Comparison of ENCODE assay signal across 9 mouse cellular contexts in the genomic region with DNA sequence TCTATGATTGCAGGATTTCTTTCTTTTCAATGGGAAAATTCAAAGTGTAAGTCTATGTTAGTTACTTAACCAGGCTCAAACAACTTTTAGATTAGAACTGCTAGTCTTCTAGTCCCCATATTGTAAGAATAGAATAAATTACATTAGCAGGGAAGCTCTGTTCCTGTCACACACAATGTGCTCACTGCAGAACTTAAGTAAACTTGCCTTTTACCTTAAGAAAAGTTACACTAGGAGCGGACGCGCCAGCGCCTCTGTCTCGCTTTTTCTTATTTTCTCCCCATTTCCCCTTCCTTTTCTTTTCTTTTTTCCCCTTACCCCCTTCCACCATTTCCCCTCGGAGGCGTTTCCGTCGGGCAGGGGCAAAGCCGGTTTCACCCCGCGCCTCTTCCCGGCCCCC. TPM values are rescaled to one million over a fixed set of nuclear protein-coding genes. Genes with fewer than 3 reads are reported as not detected.
A peak's percentile ranks its signal among the peaks of the same experiment; 100 is the strongest.
DNase-seq lines count a peak whose midpoint lies in the region; ATAC-seq and TF ChIP-seq lines count a peak whose summit lies in the region.
"Had no signal": no experiment of that assay in that cellular context is flagged by ENCODE, and none has a peak within 500 bp of the region (broad histone marks: within the 10 kb centered on the region; RNA-seq: fewer than 3 reads in every experiment).

No protein-coding gene starts in this region.

- peak overlapping the region; percentile 55 for H3K4me3 ChIP-seq in gastrocnemius, adult 2 months
- peak overlapping the region; percentile 33 for H3K4me3 ChIP-seq in hindbrain, embryonic 13.5 days
- peak overlapping the region; percentile 57 for H3K4me3 ChIP-seq in midbrain, embryonic 10.5 days
- H3K4me3 ChIP-seq in left cerebral cortex, adult 2 months, result no peak overlapping the region

- H3K9ac ChIP-seq in hindbrain, embryonic 13.5 days, result 0 out of 2 replicates have a peak overlapping the region, but pooled peaks have one; percentile 13

- H3K27me3 ChIP-seq in hindbrain, embryonic 13.5 days, result peaks cover 39% of the 10 kb centered on the region
- H3K27me3 ChIP-seq in midbrain, embryonic 10.5 days (ENCODE audit: low read depth, poor library complexity, severe bottlenecking), result peaks cover 39% of the 10 kb centered on the region

- peak overlapping the region; percentile 54 for H3K4me2 ChIP-seq in hindbrain, embryonic 13.5 days

- H3K4me1 ChIP-seq in hindbrain, embryonic 13.5 days (replicated peaks), result peaks cover 5% of the 10 kb centered on the region; the same call in 1 of the 2 replicates
- peaks cover 10% of the 10 kb centered on the region for H3K4me1 ChIP-seq in midbrain, embryonic 10.5 days

- H3K36me3 ChIP-seq in hindbrain, embryonic 13.5 days, result no peaks in the 10 kb centered on the region
- H3K36me3 ChIP-seq in midbrain, embryonic 10.5 days, result no peaks in the 10 kb centered on the region

- H3K9me3 ChIP-seq in hindbrain, embryonic 13.5 days, result no peaks in the 10 kb centered on the region
- H3K9me3 ChIP-seq in midbrain, embryonic 10.5 days (replicated peaks), result no peaks in the 10 kb centered on the region

- ATAC-seq in hindbrain, embryonic 13.5 days (ENCODE audit: low FRiP score), result no peak

- DNase-seq in gastrocnemius, adult 2 months, result no peak
- DNase-seq in gastrocnemius, postnatal 10 days, result no peak
- DNase-seq in R1 (ENCODE audit: low read depth, low spot score), result peak; percentile 27
- peak; percentile 22 for DNase-seq in midbrain, embryonic 10.5 days (ENCODE audit: low spot score)
- DNase-seq in left cerebral cortex, adult 2 months (ENCODE audit: extremely low spot score in 1 of 2, low spot score in 2 of 2), result no peak
- DNase-seq in spleen, postnatal 10 days (ENCODE audit: low spot score in 2 of 2), result no peak
- no peak for DNase-seq in kidney, postnatal 10 days
- DNase-seq: cerebellum, adult 2 months had no signal

- WGBS in hindbrain, embryonic 13.5 days, result 4% methylated on average over 13 of the region's 13 CpGs
- WGBS in midbrain, embryonic 10.5 days, result 5% methylated on average over 13 of the region's 13 CpGs

- no peak for TF ChIP-seq CTCF in gastrocnemius, adult 2 months (IDR thresholded peaks at IDR 0.05)
- no peak for TF ChIP-seq CTCF in left cerebral cortex, adult 2 months (IDR thresholded peaks at IDR 0.05)

- no peak overlapping the region for H3K27ac ChIP-seq in gastrocnemius, adult 2 months
- no peak overlapping the region for H3K27ac ChIP-seq in hindbrain, embryonic 13.5 days
- H3K27ac ChIP-seq in midbrain, embryonic 10.5 days (replicated peaks), result peak overlapping the region; percentile 59; the same call in 1 of the 2 replicates
- H3K27ac ChIP-seq in left cerebral cortex, adult 2 months, result no peak overlapping the region

- intact Hi-C loops in gastrocnemius, adult 2 months (cut with DNase I), result no loop called here
- intact Hi-C loops in left cerebral cortex, adult 2 months (cut with DNase I), result no loop called here

RNA-seq across cellular contexts. Expression of gene Zmym2, which starts 21.8 kb away (rescaled TPM):
- total RNA-seq in gastrocnemius, adult 2 months (2021), result 10 to 100 TPM; 35.2 to 36.8 TPM
- total RNA-seq in gastrocnemius, postnatal 10 days (2021), result 10 to 100 TPM; 36.9 to 43.6 TPM
- polyA plus RNA-seq in hindbrain, embryonic 13.5 days (2015; fragmentation: Nextera tagmentation; extraction: Ambion mirVana), result 70.1 and 77.0 TPM in 2 replicates
- polyA plus RNA-seq in midbrain, embryonic 10.5 days (2016; fragmentation: Nextera tagmentation; extraction: Ambion mirVana), result 57.3 and 71.1 TPM in 2 replicates
- total RNA-seq in left cerebral cortex, adult 2 months (2021), result 10 to 100 TPM; 91.5 to 93.8 TPM

RNA-seq across cellular contexts. Expression of gene Zmym5, which starts 53.1 kb away (rescaled TPM):
- total RNA-seq in gastrocnemius, adult 2 months (2021), result 10 to 100 TPM; 18.5 to 22.5 TPM
- total RNA-seq in gastrocnemius, postnatal 10 days (2021), result 10 to 100 TPM; 18.9 to 24.3 TPM
- 33.7 and 36.3 TPM in 2 replicates for polyA plus RNA-seq in hindbrain, embryonic 13.5 days (2015; fragmentation: Nextera tagmentation; extraction: Ambion mirVana)
- polyA plus RNA-seq in midbrain, embryonic 10.5 days (2016; fragmentation: Nextera tagmentation; extraction: Ambion mirVana), result 24.8 and 26.6 TPM in 2 replicates
- 10 to 100 TPM; 29.3 to 30.4 TPM for total RNA-seq in left cerebral cortex, adult 2 months (2021)

Comparison
In these comparisons a context has a peak if more than half of its experiments do, and no peak if none do; other contexts are left out.
1. DNase-seq: peak in R1 (single experiment) and midbrain, embryonic 10.5 days (single experiment); none in gastrocnemius, adult 2 months (single experiment), gastrocnemius, postnatal 10 days (single experiment), left cerebral cortex, adult 2 months (0 of 2), spleen, postnatal 10 days (0 of 2) and kidney, postnatal 10 days (single experiment).